Mouse (Mus musculus): ENCODE data around the gene Mprip.

Gene Mprip

GRCm38 (mm10) chr11:59661005-59661404 is at the start of gene Mprip:
Gene Mprip, plus strand, starts transcription at chr11:59661305.
- TF ChIP-seq GATA4 (IDR thresholded peaks at IDR 0.05; ENCODE audit: insufficient replicate concordance, low read length): no peak

- TF ChIP-seq GATA4 (IDR thresholded peaks at IDR 0.05; ENCODE audit: insufficient replicate concordance, low read length): no peak
Measured at GRCm38 (mm10) chr11:59611646-59612045, 49.5 kb upstream of the Mprip start.

- no peak for TF ChIP-seq GATA4 (IDR thresholded peaks at IDR 0.05; ENCODE audit: insufficient replicate concordance, low read length)
Measured at GRCm38 (mm10) chr11:59614120-59614519, 47.0 kb upstream of the Mprip start.

- TF ChIP-seq GATA4 (IDR thresholded peaks at IDR 0.05; ENCODE audit: insufficient replicate concordance, low read length): no peak
Measured at GRCm38 (mm10) chr11:59622214-59622613, 38.9 kb upstream of the Mprip start.

- no peak for TF ChIP-seq GATA4 (IDR thresholded peaks at IDR 0.05; ENCODE audit: insufficient replicate concordance, low read length)
Measured at GRCm38 (mm10) chr11:59624017-59624630, 37.0 kb upstream of the Mprip start.

- no peak for TF ChIP-seq GATA4 (IDR thresholded peaks at IDR 0.05; ENCODE audit: insufficient replicate concordance, low read length)
Measured at GRCm38 (mm10) chr11:59626192-59626591, 34.9 kb upstream of the Mprip start.

GRCm38 (mm10) chr11:59628177-59628576 is 32.9 kb upstream of the Mprip start:
- TF ChIP-seq GATA4 (IDR thresholded peaks at IDR 0.05; ENCODE audit: insufficient replicate concordance, low read length): no peak

- TF ChIP-seq GATA4 (IDR thresholded peaks at IDR 0.05; ENCODE audit: insufficient replicate concordance, low read length): no peak
Measured at GRCm38 (mm10) chr11:59629871-59630270, 31.2 kb upstream of the Mprip start.

- no peak for TF ChIP-seq GATA4 (IDR thresholded peaks at IDR 0.05; ENCODE audit: insufficient replicate concordance, low read length)
Measured at GRCm38 (mm10) chr11:59631980-59632379, 29.1 kb upstream of the Mprip start.

GRCm38 (mm10) chr11:59633037-59633436 is 28.1 kb upstream of the Mprip start:
- no peak for TF ChIP-seq GATA4 (IDR thresholded peaks at IDR 0.05; ENCODE audit: insufficient replicate concordance, low read length)

GRCm38 (mm10) chr11:59634001-59634660 is 27.0 kb upstream of the Mprip start:
- no peak for TF ChIP-seq GATA4 (IDR thresholded peaks at IDR 0.05; ENCODE audit: insufficient replicate concordance, low read length)

- no peak for TF ChIP-seq GATA4 (IDR thresholded peaks at IDR 0.05; ENCODE audit: insufficient replicate concordance, low read length)
Measured at GRCm38 (mm10) chr11:59635251-59635795, 25.8 kb upstream of the Mprip start.

GRCm38 (mm10) chr11:59635821-59636694 is 25.0 kb upstream of the Mprip start:
- no peak; the same call in 1 of the 2 replicates for TF ChIP-seq GATA4 (IDR thresholded peaks at IDR 0.05; ENCODE audit: insufficient replicate concordance, low read length)

GRCm38 (mm10) chr11:59636695-59637414 is 24.2 kb upstream of the Mprip start:
- no peak for TF ChIP-seq GATA4 (IDR thresholded peaks at IDR 0.05; ENCODE audit: insufficient replicate concordance, low read length)

Measured in liver, adult (tissue).